Comparison of ENCODE assay signal across 23 mouse cellular contexts in the genomic region with DNA sequence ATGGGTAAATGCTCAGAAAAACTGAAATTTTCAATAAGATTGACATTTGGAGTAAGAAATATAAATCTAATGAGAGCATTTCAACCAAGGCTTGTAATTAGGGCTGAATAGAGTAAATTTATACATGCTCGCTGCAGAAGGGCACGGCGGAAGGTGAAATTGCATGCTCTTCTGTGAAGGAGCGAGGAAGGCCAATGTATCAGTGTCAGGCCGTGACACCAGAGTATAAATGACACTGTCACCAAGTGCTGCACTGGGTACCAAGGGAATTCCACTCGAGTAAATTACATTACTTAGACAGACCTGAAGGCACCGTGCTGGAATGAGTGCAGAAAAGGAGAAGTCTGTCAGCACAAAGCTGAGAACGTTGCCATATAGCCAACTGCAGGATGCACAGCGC.
DNase-seq lines count a peak whose midpoint lies in the region; ATAC-seq lines count a peak whose summit lies in the region.
"Had no signal": no experiment of that assay in that cellular context is flagged by ENCODE, and none has a peak within 500 bp of the region (broad histone marks: within the 10 kb centered on the region; RNA-seq: fewer than 3 reads in every experiment).

No protein-coding gene starts in this region.

- 64% methylated on average over 9 of the region's 9 CpGs for WGBS in forebrain, embryonic 13.5 days
- WGBS in forebrain, embryonic 16.5 days: 52% methylated on average over 9 of the region's 9 CpGs
- WGBS in embryonic facial prominence, embryonic 10.5 days: 73% methylated on average over 9 of the region's 9 CpGs
- WGBS in intestine, embryonic 15.5 days: 82% methylated on average over 9 of the region's 9 CpGs

- H3K9ac ChIP-seq in forebrain, embryonic 13.5 days: no peak overlapping the region
- H3K9ac ChIP-seq in forebrain, embryonic 16.5 days (replicated peaks; ENCODE audit: low read depth, low read length): no peak overlapping the region
- H3K9ac ChIP-seq in intestine, embryonic 15.5 days: no peak overlapping the region
- H3K9ac ChIP-seq: limb, embryonic 12.5 days; liver, embryonic 13.5 days; lung, embryonic 14.5 days; midbrain, embryonic 12.5 days; stomach, embryonic 15.5 days had no signal

- no peaks in the 10 kb centered on the region for H3K36me3 ChIP-seq in forebrain, embryonic 13.5 days (ENCODE audit: poor library complexity, severe bottlenecking)
- no peaks in the 10 kb centered on the region for H3K36me3 ChIP-seq in forebrain, embryonic 16.5 days (ENCODE audit: control insufficient read depth, insufficient read depth)
- H3K36me3 ChIP-seq in embryonic facial prominence, embryonic 10.5 days (replicated peaks): no peaks in the 10 kb centered on the region
- H3K36me3 ChIP-seq in intestine, embryonic 15.5 days: no peaks in the 10 kb centered on the region
- H3K36me3 ChIP-seq: G1E; liver, embryonic 13.5 days; midbrain, embryonic 12.5 days; stomach, embryonic 15.5 days had no signal

- H3K4me2 ChIP-seq in forebrain, embryonic 13.5 days: no peak overlapping the region
- no peak overlapping the region for H3K4me2 ChIP-seq in forebrain, embryonic 16.5 days (ENCODE audit: low read length)
- no peak overlapping the region for H3K4me2 ChIP-seq in intestine, embryonic 15.5 days (replicated peaks)
- H3K4me2 ChIP-seq: limb, embryonic 12.5 days; liver, embryonic 13.5 days; lung, embryonic 14.5 days; midbrain, embryonic 12.5 days; stomach, embryonic 15.5 days had no signal

- H3K4me1 ChIP-seq in forebrain, embryonic 13.5 days: peaks cover 82% of the 10 kb centered on the region
- peaks cover 59% of the 10 kb centered on the region for H3K4me1 ChIP-seq in forebrain, embryonic 16.5 days (replicated peaks; ENCODE audit: control insufficient read depth, insufficient read depth, low read length)
- peaks cover 51% of the 10 kb centered on the region for H3K4me1 ChIP-seq in embryonic facial prominence, embryonic 10.5 days
- no peaks in the 10 kb centered on the region for H3K4me1 ChIP-seq in intestine, embryonic 15.5 days (replicated peaks)
- H3K4me1 ChIP-seq: liver, embryonic 13.5 days; stomach, embryonic 15.5 days had no signal

- H3K27me3 ChIP-seq in forebrain, embryonic 13.5 days: no peaks in the 10 kb centered on the region
- no peaks in the 10 kb centered on the region for H3K27me3 ChIP-seq in forebrain, embryonic 16.5 days (replicated peaks; ENCODE audit: control insufficient read depth, insufficient read depth, low read length)
- H3K27me3 ChIP-seq in embryonic facial prominence, embryonic 10.5 days (replicated peaks; ENCODE audit: low read depth, poor library complexity, severe bottlenecking): no peaks in the 10 kb centered on the region
- no peaks in the 10 kb centered on the region for H3K27me3 ChIP-seq in intestine, embryonic 15.5 days (replicated peaks)
- H3K27me3 ChIP-seq: limb, embryonic 12.5 days; liver, embryonic 13.5 days; midbrain, embryonic 12.5 days; stomach, embryonic 15.5 days had no signal

- 0 out of 2 replicates have a peak, but pooled peaks have one; percentile 16 for ATAC-seq in forebrain, embryonic 13.5 days
- no peak for ATAC-seq in forebrain, embryonic 16.5 days
- no peak for ATAC-seq in intestine, embryonic 15.5 days
- ATAC-seq: intestine, postnatal 0 days had no signal

- peak; percentile 3 for DNase-seq in right cerebral cortex, postnatal 25 days
- no peak for DNase-seq in right cerebral cortex, postnatal 4 days
- peak; percentile 44 for DNase-seq in mesoderm, embryonic 11.5 days (ENCODE audit: low read depth, low spot score)
- no peak for DNase-seq in embryonic facial prominence, embryonic 10.5 days (ENCODE audit: low spot score)
- no peak for DNase-seq in adrenal gland, adult 18-20 months (ENCODE audit: low spot score in 2 of 2)
- DNase-seq: adrenal gland, postnatal 25 days; cerebellum, adult 18-20 months; cerebellum, postnatal 36 days; gastrocnemius, postnatal 10 days; heart, adult 18-20 months; heart, postnatal 4 days; liver, embryonic 13.5 days; lung, embryonic 14.5 days; lung, postnatal 4 days; thymus, adult 2 months had no signal

- no peaks in the 10 kb centered on the region for H3K9me3 ChIP-seq in forebrain, embryonic 13.5 days (replicated peaks)
- H3K9me3 ChIP-seq in forebrain, embryonic 16.5 days (ENCODE audit: control insufficient read depth, low read length): no peaks in the 10 kb centered on the region
- H3K9me3 ChIP-seq in embryonic facial prominence, embryonic 10.5 days: no peaks in the 10 kb centered on the region
- H3K9me3 ChIP-seq in intestine, embryonic 15.5 days: no peaks in the 10 kb centered on the region
- H3K9me3 ChIP-seq: G1E; limb, embryonic 12.5 days; liver, embryonic 13.5 days; midbrain, embryonic 12.5 days; stomach, embryonic 15.5 days had no signal

- no peak overlapping the region for H3K4me3 ChIP-seq in forebrain, embryonic 13.5 days
- no peak overlapping the region for H3K4me3 ChIP-seq in forebrain, embryonic 16.5 days (replicated peaks; ENCODE audit: low read length)
- H3K4me3 ChIP-seq in embryonic facial prominence, embryonic 10.5 days: no peak overlapping the region
- H3K4me3 ChIP-seq in intestine, embryonic 15.5 days (replicated peaks): no peak overlapping the region
- H3K4me3 ChIP-seq: limb, embryonic 12.5 days; liver, embryonic 13.5 days; midbrain, embryonic 12.5 days; stomach, embryonic 15.5 days had no signal

- H3K27ac ChIP-seq in forebrain, embryonic 13.5 days: peak overlapping the region; percentile 58
- H3K27ac ChIP-seq in forebrain, embryonic 16.5 days (ENCODE audit: low read length): no peak overlapping the region; the same call in 1 of the 2 replicates
- H3K27ac ChIP-seq in embryonic facial prominence, embryonic 10.5 days (replicated peaks): no peak overlapping the region
- no peak overlapping the region for H3K27ac ChIP-seq in intestine, embryonic 15.5 days
- H3K27ac ChIP-seq: limb, embryonic 12.5 days; liver, embryonic 13.5 days; midbrain, embryonic 12.5 days; stomach, embryonic 15.5 days had no signal

Comparison
In these comparisons a context has a peak if more than half of its experiments do, and no peak if none do; other contexts are left out.
1. DNase-seq: peak in right cerebral cortex, postnatal 25 days (single experiment) and mesoderm, embryonic 11.5 days (single experiment); none in right cerebral cortex, postnatal 4 days (single experiment), embryonic facial prominence, embryonic 10.5 days (single experiment) and adrenal gland, adult 18-20 months (0 of 2).